Mouse (Mus musculus) lung, postnatal 0 days (tissue): ENCODE data around the gene Vamp9.

Experiments
- CTCF ChIP-seq: IDR thresholded peaks from 2 replicates; pipeline ENCODE4 v1.5.1; 2016; ENCODE audit warnings: antibody characterized with exemption, mild to moderate bottlenecking
- EP300 ChIP-seq: IDR thresholded peaks from 2 replicates; pipeline ENCODE4 v1.6.1; 2016; ENCODE audit warnings: antibody characterized with exemption, mild to moderate bottlenecking, control low read depth

DNA sequence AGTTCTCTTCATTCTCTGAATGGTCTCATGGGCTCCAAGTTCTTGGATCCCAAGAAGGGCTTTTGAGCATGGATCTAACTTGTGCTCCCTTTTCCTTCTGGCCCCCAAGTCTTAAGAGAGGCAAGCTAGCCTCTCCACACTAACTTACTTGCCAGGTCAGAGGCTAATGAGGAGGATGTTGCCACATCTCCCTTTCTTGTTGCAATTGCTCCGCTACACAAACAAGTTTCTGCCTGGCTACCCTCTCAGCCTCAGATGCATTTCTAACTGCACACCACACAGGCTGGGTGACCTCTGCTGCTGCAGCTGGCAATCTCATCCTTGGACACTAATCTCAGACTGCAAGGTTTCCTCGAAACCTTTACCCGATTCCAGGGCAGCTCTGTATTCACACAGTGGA is 23.6 kb upstream of the Vamp9 start:
- TF ChIP-seq CTCF = no peak
- TF ChIP-seq EP300 = no peak
